Mouse (Mus musculus) forebrain, embryonic 14.5 days (tissue): ENCODE results near the gene Ccr9. TPM values are rescaled to one million over a fixed set of nuclear protein-coding genes. Genes with fewer than 3 reads are reported as not detected.
"Not testable (repeated sequence)": the region's sequence is repeated elsewhere in the genome, so short reads cannot be mapped to it uniquely, and the experiment has no call there.

Experiments
- ATAC-seq: fragments of 200-750 bp; cut with Nextera tagmentation; 2 replicates; pipeline ENCODE4 v1.8.0; 2017; ENCODE audit warnings: mild to moderate bottlenecking, moderate library complexity
- DNase-seq: peaks from one replicate; pipeline ENCODE4 v3.0.0-alpha.2; 2015; ENCODE audit warnings: low spot score
- H3K27ac ChIP-seq: fragments of 300-500 bp; sonication (generic); 2 replicates; pipeline ENCODE4 v1.5.1; 2014; ENCODE audit warnings: low read depth, mild to moderate bottlenecking, control low read depth, low read length, moderate library complexity
- H3K27me3 ChIP-seq: fragments of 300-500 bp; sonication (generic); replicated peaks from 2 replicates; pipeline ENCODE4 v1.6.1; 2014; ENCODE audit warnings: low read length, control low read depth, mixed read lengths; ENCODE audit not compliant: control insufficient read depth, insufficient read depth
- H3K36me3 ChIP-seq: fragments of 300-500 bp; sonication (generic); 2 replicates; pipeline ENCODE4 v1.6.1; 2014; ENCODE audit warnings: low read length, control low read depth; ENCODE audit not compliant: control insufficient read depth, insufficient read depth
- H3K4me1 ChIP-seq: fragments of 300-500 bp; sonication (generic); 2 replicates; pipeline ENCODE4 v1.6.1; 2014; ENCODE audit warnings: antibody characterized with exemption, low read length, control low read depth; ENCODE audit not compliant: control insufficient read depth, insufficient read depth
- H3K4me2 ChIP-seq: fragments of 300-500 bp; sonication (generic); 2 replicates; pipeline ENCODE4 v1.6.1; 2014; ENCODE audit warnings: mild to moderate bottlenecking, control low read depth, low read length
- H3K4me3 ChIP-seq: fragments of 300-500 bp; sonication (generic); 2 replicates; pipeline ENCODE4 v1.5.1; 2014; ENCODE audit warnings: low read depth, low read length, control low read depth
- H3K9ac ChIP-seq: fragments of 300-500 bp; sonication (generic); 2 replicates; pipeline ENCODE4 v1.6.1; 2014; ENCODE audit warnings: mild to moderate bottlenecking, low read length, control low read depth, moderate library complexity
- H3K9me3 ChIP-seq: fragments of 300-500 bp; sonication (generic); replicated peaks from 2 replicates; pipeline ENCODE4 v1.6.1; 2016; ENCODE audit warnings: low read length, control low read depth, mixed read lengths; ENCODE audit not compliant: control insufficient read depth
- WGBS: fragments of 180-500 bp; shearing (Covaris S2); extraction: QIAGEN DNeasy Blood & Tissue Kit; methylation state at CpG from one replicate; pipeline ENCODE4 v1.1.7; 2014; 5-methylcytosine and 5-hydroxymethylcytosine counted together
- polyA plus RNA-seq: library from polyadenylated mRNA; unstranded; fragments of >200 nt; fragmentation: Nextera tagmentation; extraction: Ambion mirVana; gene quantifications from 2 replicates; pipeline ENCODE4 v1.2.1, GENCODE M21; 2014

Ccr9 gene
- polyA plus RNA-seq, 1 experiment from 2014 or later, result 0.08 TPM

- ATAC-seq, result no peak
- H3K4me3 ChIP-seq, result no peak overlapping the region
- H3K36me3 ChIP-seq, result no peaks in the 10 kb centered on the region
- no peak overlapping the region for H3K9ac ChIP-seq
- H3K9me3 ChIP-seq, result no peaks in the 10 kb centered on the region
- H3K27ac ChIP-seq, result no peak overlapping the region
- DNase-seq, result no peak
- no peaks in the 10 kb centered on the region for H3K4me1 ChIP-seq
- no peaks in the 10 kb centered on the region for H3K27me3 ChIP-seq
- H3K4me2 ChIP-seq, result no peak overlapping the region
- WGBS, result 85% methylated on average over 2 of the region's 3 CpGs
Measured at GRCm38 (mm10) chr9:123734133-123734532, 55.9 kb downstream of the Ccr9 start.

GRCm38 (mm10) chr9:123740799-123741198 lies 62.6 kb downstream of the Ccr9 start:
- ATAC-seq (no peak), DNase-seq (no peak)
- WGBS, result 88% methylated on average over 4 of the region's 4 CpGs
- no peaks in the 10 kb centered on the region for H3K36me3 ChIP-seq
- no peaks in the 10 kb centered on the region for H3K4me1 ChIP-seq
- H3K9ac ChIP-seq, result no peak overlapping the region
- no peaks in the 10 kb centered on the region for H3K9me3 ChIP-seq
- no peak overlapping the region for H3K4me2 ChIP-seq
- H3K4me3 ChIP-seq, result no peak overlapping the region
- no peaks in the 10 kb centered on the region for H3K27me3 ChIP-seq
- no peak overlapping the region for H3K27ac ChIP-seq

- not testable (repeated sequence) for H3K9ac ChIP-seq, H3K4me1 ChIP-seq, H3K9me3 ChIP-seq, H3K4me2 ChIP-seq, DNase-seq, ATAC-seq, H3K4me3 ChIP-seq, H3K27me3 ChIP-seq, H3K36me3 ChIP-seq, H3K27ac ChIP-seq
- WGBS, result 91% methylated on average over 7 of the region's 8 CpGs
Measured at GRCm38 (mm10) chr9:123749687-123750086, 71.4 kb downstream of the Ccr9 start.

DNA sequence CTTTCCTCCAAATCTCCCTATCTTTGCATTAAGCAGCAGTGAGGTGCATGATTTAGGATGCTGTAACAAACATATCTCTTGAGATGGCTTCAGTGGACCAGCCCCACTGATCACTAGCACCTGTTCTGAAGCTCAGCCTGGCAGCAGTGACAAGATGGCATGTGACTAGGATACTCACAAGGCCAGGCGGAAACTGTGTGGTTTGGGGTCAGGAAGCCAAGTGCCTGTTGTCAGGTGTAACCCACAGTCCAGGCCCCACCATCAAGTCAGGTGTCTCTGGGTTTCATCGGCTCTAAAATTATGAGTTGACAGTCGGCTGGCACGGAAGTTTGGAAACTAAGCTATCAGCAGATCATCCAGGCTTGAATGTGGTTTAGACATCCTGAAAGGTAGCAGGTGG lies 76.1 kb downstream of the Ccr9 start:
- no peaks in the 10 kb centered on the region for H3K9me3 ChIP-seq
- H3K27me3 ChIP-seq, result no peaks in the 10 kb centered on the region
- no peak overlapping the region for H3K4me2 ChIP-seq
- H3K27ac ChIP-seq, result no peak overlapping the region
- H3K36me3 ChIP-seq, result no peaks in the 10 kb centered on the region
- H3K4me3 ChIP-seq, result no peak overlapping the region
- WGBS, result 92% methylated on average over 4 of the region's 4 CpGs
- no peaks in the 10 kb centered on the region for H3K4me1 ChIP-seq
- no peak overlapping the region for H3K9ac ChIP-seq
- no peak for ATAC-seq
- DNase-seq, result no peak

- Histone ChIP-seq H3K4me3 (no peak overlapping the region), H3K9ac (no peak overlapping the region), H3K27ac (no peak overlapping the region), H3K27me3 (no peaks in the 10 kb centered on the region), H3K9me3 (no peaks in the 10 kb centered on the region), H3K4me1 (no peaks in the 10 kb centered on the region), H3K36me3 (no peaks in the 10 kb centered on the region), H3K4me2 (no peak overlapping the region)
- DNase-seq (no peak), ATAC-seq (no peak)
- WGBS, result 84% methylated on average over 3 of the region's 3 CpGs
Measured at GRCm38 (mm10) chr9:123756752-123757151, 78.5 kb downstream of the Ccr9 start.

DNA sequence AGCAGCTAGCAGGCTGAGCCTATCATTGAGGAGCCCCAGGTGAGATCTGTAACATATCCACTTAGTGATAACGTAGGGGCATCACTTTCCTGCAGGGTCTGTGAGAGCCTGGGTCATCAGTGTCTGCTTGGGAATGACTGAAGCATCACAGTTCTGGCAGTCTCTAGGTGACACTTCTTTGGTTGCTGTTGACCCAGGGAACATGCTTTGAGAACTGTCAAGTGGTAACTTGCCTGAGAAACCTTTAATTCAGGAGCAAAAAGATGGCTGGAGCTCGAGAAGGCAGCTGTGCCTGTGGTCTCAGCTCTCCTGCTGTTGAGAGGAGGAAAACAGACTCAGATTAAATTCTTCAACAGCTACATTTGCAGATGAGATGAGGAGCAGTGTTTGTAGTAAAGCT lies 79.1 kb downstream of the Ccr9 start:
- Histone ChIP-seq H3K4me3 (no peak overlapping the region), H3K9me3 (no peaks in the 10 kb centered on the region), H3K4me1 (no peaks in the 10 kb centered on the region), H3K27me3 (no peaks in the 10 kb centered on the region), H3K36me3 (no peaks in the 10 kb centered on the region), H3K27ac (no peak overlapping the region), H3K4me2 (no peak overlapping the region), H3K9ac (no peak overlapping the region)
- no peak for DNase-seq
- WGBS, result 55% methylated on average over 2 of the region's 2 CpGs
- no peak for ATAC-seq

- ATAC-seq (no peak), DNase-seq (no peak)
- Histone ChIP-seq H3K27me3 (no peaks in the 10 kb centered on the region), H3K4me2 (no peak overlapping the region), H3K36me3 (no peaks in the 10 kb centered on the region), H3K4me1 (no peaks in the 10 kb centered on the region), H3K4me3 (no peak overlapping the region), H3K9me3 (no peaks in the 10 kb centered on the region), H3K9ac (no peak overlapping the region), H3K27ac (no peak overlapping the region)
- WGBS, result 82% methylated on average over 1 of the region's 1 CpGs
Measured at GRCm38 (mm10) chr9:123758156-123758555, 79.9 kb downstream of the Ccr9 start.

DNA sequence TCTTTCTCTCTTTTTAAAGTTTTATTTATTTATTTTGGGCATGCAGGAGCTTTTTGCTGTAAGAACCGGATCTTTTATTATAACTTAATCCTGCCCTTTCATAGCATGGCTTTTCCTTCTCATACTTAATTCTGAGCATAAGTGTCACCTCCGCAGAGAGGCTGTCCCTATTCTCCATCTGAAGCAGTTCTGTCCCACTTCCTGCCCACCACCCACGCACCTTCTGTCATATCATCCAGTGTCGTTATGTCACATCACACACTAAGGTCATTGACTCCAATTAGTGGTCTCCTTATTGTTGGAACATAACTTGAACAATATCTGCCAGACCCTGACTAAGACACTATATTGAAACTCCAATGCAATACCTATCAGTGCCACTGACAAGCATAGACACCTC lies 80.4 kb downstream of the Ccr9 start:
- no peaks in the 10 kb centered on the region for H3K4me1 ChIP-seq
- ATAC-seq (no peak), DNase-seq (no peak)
- H3K9me3 ChIP-seq, result no peaks in the 10 kb centered on the region
- no peak overlapping the region for H3K9ac ChIP-seq
- no peak overlapping the region for H3K4me2 ChIP-seq
- no peaks in the 10 kb centered on the region for H3K36me3 ChIP-seq
- no peak overlapping the region for H3K4me3 ChIP-seq
- 83% methylated on average over 4 of the region's 4 CpGs for WGBS
- H3K27ac ChIP-seq, result no peak overlapping the region
- H3K27me3 ChIP-seq, result no peaks in the 10 kb centered on the region

DNA sequence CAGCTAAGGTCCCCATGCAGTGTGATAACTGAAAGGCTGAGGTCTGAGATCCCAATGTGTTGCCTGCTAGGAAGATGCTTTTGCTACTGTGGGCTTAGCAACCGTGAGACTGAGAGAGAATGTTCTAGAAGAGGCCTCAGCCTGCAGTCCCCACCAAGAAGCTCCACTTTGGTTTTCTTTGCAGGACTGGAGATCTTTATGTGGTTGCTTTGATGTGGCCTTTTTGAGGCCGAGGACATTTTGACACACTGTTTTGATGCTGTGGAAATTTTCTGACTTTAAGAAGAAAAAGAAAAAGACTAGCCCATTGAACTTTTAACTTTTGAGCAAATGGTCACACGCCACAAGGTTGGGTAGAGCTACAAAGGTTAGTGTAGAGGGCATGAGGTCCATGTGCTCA lies 82.6 kb downstream of the Ccr9 start:
- 94% methylated on average over 3 of the region's 3 CpGs for WGBS
- no peaks in the 10 kb centered on the region for H3K4me1 ChIP-seq
- DNase-seq (no peak), ATAC-seq (no peak)
- H3K27ac ChIP-seq, result no peak overlapping the region
- no peaks in the 10 kb centered on the region for H3K27me3 ChIP-seq
- H3K36me3 ChIP-seq, result no peaks in the 10 kb centered on the region
- H3K9me3 ChIP-seq, result no peaks in the 10 kb centered on the region
- H3K9ac ChIP-seq, result no peak overlapping the region
- H3K4me2 ChIP-seq, result no peak overlapping the region
- H3K4me3 ChIP-seq, result no peak overlapping the region

DNA sequence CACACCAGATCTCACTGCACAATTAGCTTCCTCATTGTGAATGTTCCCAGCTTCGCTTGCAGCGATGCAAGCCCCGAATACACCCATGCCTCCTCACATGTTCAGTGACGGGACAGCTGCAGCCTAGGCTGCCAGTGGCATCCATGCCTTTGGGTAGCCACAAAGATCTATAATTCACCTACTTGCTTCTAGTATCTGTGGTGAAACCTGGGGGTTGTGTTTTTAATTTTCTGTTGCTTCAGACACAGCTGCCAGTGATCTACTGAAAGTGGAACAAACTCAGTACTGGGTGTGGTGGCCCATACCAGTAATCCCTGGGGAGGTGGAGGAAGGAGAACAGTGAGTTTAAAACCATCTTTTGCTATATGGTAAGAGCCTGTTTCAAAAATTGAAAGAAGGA lies 84.6 kb downstream of the Ccr9 start:
- Histone ChIP-seq H3K9ac (no peak overlapping the region), H3K4me3 (no peak overlapping the region), H3K4me2 (no peak overlapping the region), H3K27ac (no peak overlapping the region), H3K36me3 (no peaks in the 10 kb centered on the region), H3K27me3 (no peaks in the 10 kb centered on the region), H3K4me1 (no peaks in the 10 kb centered on the region), H3K9me3 (no peaks in the 10 kb centered on the region)
- 94% methylated on average over 4 of the region's 4 CpGs for WGBS
- DNase-seq (no peak), ATAC-seq (no peak)
